Mouse (Mus musculus): ENCODE data around the gene Vwa8.

GRCm38 (mm10) chr14:79243038-79243883 is 394.4 kb downstream of the Vwa8 start:
- TF ChIP-seq CTCF (IDR thresholded peaks at IDR 0.05; ENCODE audit: low read depth) (no peak), EP300 (IDR thresholded peaks at IDR 0.05; ENCODE audit: low read depth) (no peak)
